Mouse (Mus musculus): Measurements from ENCODE around the gene Sf3b6.

Sf3b6 gene

GRCm38 (mm10) chr12:4840741-4841140, 23.4 kb downstream of the Sf3b6 start:
- no peak for DNase-seq (ENCODE audit: low read depth)

- DNase-seq (ENCODE audit: low read depth) = peak; percentile 49
These were observed 24.1 kb downstream of the Sf3b6 start, which contains the start of gene Fkbp1b for GRCm38 (mm10) chr12:4841392-4841887. Gene Fkbp1b, minus strand, starts transcription at chr12:4841591.

- DNase-seq (ENCODE audit: low read depth) = peak; percentile 25
These were observed 25.1 kb downstream of the Sf3b6 start for GRCm38 (mm10) chr12:4842456-4842855.

GRCm38 (mm10) chr12:4842890-4843597, 25.7 kb downstream of the Sf3b6 start, which contains the start of gene Wdcp:
Gene Wdcp, plus strand, starts transcription at chr12:4843303.
- peak; percentile 89 for DNase-seq (ENCODE audit: low read depth)

GRCm38 (mm10) chr12:4843741-4844140, 26.4 kb downstream of the Sf3b6 start:
- peak; percentile 79 for DNase-seq (ENCODE audit: low read depth)

- DNase-seq (ENCODE audit: low read depth) = peak; percentile 52
These were observed 38.8 kb downstream of the Sf3b6 start for GRCm38 (mm10) chr12:4856160-4856559.

- DNase-seq (ENCODE audit: low read depth) = no peak
These were observed 39.5 kb downstream of the Sf3b6 start for GRCm38 (mm10) chr12:4856834-4857233.

GRCm38 (mm10) chr12:4859241-4859914, 42.0 kb downstream of the Sf3b6 start:
- DNase-seq (ENCODE audit: low read depth) = no peak

- peak; percentile 26 for DNase-seq (ENCODE audit: low read depth)
These were observed 45.3 kb downstream of the Sf3b6 start for GRCm38 (mm10) chr12:4862672-4863071.

- DNase-seq (ENCODE audit: low read depth) = no peak
These were observed 46.5 kb downstream of the Sf3b6 start for GRCm38 (mm10) chr12:4863654-4864337.

- no peak for DNase-seq (ENCODE audit: low read depth)
These were observed 47.0 kb downstream of the Sf3b6 start for GRCm38 (mm10) chr12:4864338-4864690.

GRCm38 (mm10) chr12:4868924-4869323, 51.6 kb downstream of the Sf3b6 start:
- no peak for DNase-seq (ENCODE audit: low read depth)

- no peak for DNase-seq (ENCODE audit: low read depth)
These were observed 53.9 kb downstream of the Sf3b6 start for GRCm38 (mm10) chr12:4871260-4871659.

GRCm38 (mm10) chr12:4872273-4872672, 54.9 kb downstream of the Sf3b6 start:
- DNase-seq (ENCODE audit: low read depth) = no peak

GRCm38 (mm10) chr12:4872983-4873477, 55.7 kb downstream of the Sf3b6 start:
- DNase-seq (ENCODE audit: low read depth) = no peak

GRCm38 (mm10) chr12:4873531-4873930, 56.2 kb downstream of the Sf3b6 start:
- no peak for DNase-seq (ENCODE audit: low read depth)

GRCm38 (mm10) chr12:4874161-4874927, 57.0 kb downstream of the Sf3b6 start, which contains the start of gene Mfsd2b:
Gene Mfsd2b, minus strand, starts transcription at chr12:4874359.
- peak; percentile 71 for DNase-seq (ENCODE audit: low read depth)

- DNase-seq (ENCODE audit: low read depth) = no peak
These were observed 58.3 kb downstream of the Sf3b6 start for GRCm38 (mm10) chr12:4875623-4876022.

All from naive thymus-derived CD4-positive, alpha-beta T cell, adult 2 months (primary cell).